Mouse (Mus musculus): ENCODE measurements around the gene Ralb. TPM values are rescaled to one million over a fixed set of nuclear protein-coding genes. Genes with fewer than 3 reads are reported as not detected.

Ralb gene
- polyA plus RNA-seq, 1 experiment = 30.3 TPM

DNA sequence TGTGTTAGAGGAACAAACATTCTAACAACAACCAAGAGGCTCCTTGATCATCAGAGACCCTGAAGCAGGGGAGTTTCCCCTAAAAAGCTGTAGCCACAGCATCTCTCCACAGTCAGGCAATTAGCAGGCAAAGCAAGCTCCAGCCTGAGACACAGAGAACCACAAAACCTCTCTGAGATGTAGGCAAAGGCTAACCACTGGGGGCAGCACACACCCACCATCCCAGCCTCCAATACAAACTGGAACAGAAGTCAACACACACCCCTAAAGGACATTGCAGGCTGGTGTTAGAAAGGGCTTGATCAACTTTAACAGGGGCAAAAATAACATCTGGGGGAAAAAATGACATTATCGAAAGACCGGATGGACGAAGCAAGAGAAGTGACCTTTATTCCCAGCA is 20.1 kb downstream of the Ralb start:
- Histone ChIP-seq H3K27ac (ENCODE audit: control insufficient read depth, insufficient read depth, low read depth, low read length, poor library complexity) (no peak overlapping the region), H3K4me3 (replicated peaks; ENCODE audit: control insufficient read depth, low read depth, low read length) (no peak overlapping the region), H3K4me1 (ENCODE audit: control insufficient read depth, insufficient read depth, low read length) (no peaks in the 10 kb centered on the region; the same call in 1 of the 2 replicates)
- 74% methylated on average over 3 of the region's 3 CpGs for WGBS
- TF ChIP-seq POLR2A (IDR thresholded peaks at IDR 0.05; ENCODE audit: borderline replicate concordance, control insufficient read depth, low read depth, low read length) (no peak), CTCF (IDR thresholded peaks at IDR 0.05; ENCODE audit: control insufficient read depth, insufficient read depth, low read length) (peak; percentile 53; the same call in 1 of the 2 replicates)

DNA sequence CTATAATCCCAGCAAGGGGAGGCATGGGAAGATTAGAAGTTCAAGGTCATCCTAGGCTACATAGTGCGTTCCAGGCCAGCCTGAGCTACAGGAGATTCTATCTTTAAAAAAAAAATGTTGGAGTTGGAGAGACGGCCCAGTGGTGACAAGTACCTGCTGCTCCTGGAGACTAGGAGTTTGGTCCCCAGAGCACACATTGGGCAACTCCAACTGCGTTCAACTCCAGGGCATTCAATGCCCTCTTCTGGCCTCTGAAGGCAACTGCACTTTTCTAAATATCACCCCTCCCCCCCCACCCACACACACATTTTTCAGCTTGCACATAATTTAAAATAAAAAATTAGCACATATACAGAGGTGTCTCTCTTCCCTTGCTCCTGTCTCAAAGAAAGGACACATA is 21.7 kb downstream of the Ralb start:
- WGBS = 52% methylated on average over 3 of the region's 3 CpGs
- no peak overlapping the region for H3K27ac ChIP-seq (ENCODE audit: control insufficient read depth, insufficient read depth, low read depth, low read length, poor library complexity)
- no peaks in the 10 kb centered on the region; the same call in 1 of the 2 replicates for H3K4me1 ChIP-seq (ENCODE audit: control insufficient read depth, insufficient read depth, low read length)
- no peak overlapping the region for H3K4me3 ChIP-seq (replicated peaks; ENCODE audit: control insufficient read depth, low read depth, low read length)
- TF ChIP-seq CTCF (IDR thresholded peaks at IDR 0.05; ENCODE audit: control insufficient read depth, insufficient read depth, low read length) (peak; percentile 35; the same call in 1 of the 2 replicates), POLR2A (IDR thresholded peaks at IDR 0.05; ENCODE audit: borderline replicate concordance, control insufficient read depth, low read depth, low read length) (no peak)

DNA sequence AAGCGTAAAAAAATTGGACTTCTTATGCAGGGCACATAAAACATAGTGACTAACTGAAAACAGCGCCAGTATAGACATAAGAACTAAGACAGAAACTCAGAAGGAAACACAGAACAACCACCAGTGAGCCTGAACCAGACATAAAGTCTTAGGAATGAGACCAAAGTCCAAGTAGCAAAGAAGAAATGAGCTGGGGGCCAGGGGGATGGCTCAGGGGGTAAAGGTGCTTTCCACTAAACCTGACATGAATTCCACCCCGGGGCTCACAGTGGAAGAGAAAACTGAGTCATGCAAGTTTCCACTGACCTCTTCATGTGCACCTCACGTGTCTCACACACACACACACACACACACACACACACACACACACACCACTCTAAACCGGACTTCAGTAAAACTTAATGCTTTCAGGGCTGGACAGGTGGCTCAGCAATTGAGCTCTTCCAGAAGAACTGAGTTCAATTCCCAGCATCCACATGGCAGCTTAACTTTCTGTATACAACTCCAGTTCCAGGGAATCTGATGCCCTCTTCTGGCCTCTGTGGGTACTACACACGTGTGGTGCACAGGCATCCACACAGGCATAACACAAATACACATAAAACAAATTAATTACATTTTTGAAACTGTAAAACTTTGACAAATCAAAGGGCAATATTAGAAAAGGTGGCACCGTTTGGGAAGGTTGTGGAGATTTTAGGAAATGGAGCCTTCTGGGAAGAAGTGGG is 23.2 kb downstream of the Ralb start:
- Histone ChIP-seq H3K27ac (ENCODE audit: control insufficient read depth, insufficient read depth, low read depth, low read length, poor library complexity) (no peak overlapping the region), H3K4me1 (ENCODE audit: control insufficient read depth, insufficient read depth, low read length) (no peaks in the 10 kb centered on the region; the same call in 1 of the 2 replicates), H3K4me3 (replicated peaks; ENCODE audit: control insufficient read depth, low read depth, low read length) (no peak overlapping the region)
- peak; percentile 39 for TF ChIP-seq CTCF (IDR thresholded peaks at IDR 0.05; ENCODE audit: control insufficient read depth, insufficient read depth, low read length)
- no peak for TF ChIP-seq POLR2A (IDR thresholded peaks at IDR 0.05; ENCODE audit: borderline replicate concordance, control insufficient read depth, low read depth, low read length)
- WGBS = 86% methylated on average over 7 of the region's 7 CpGs

DNA sequence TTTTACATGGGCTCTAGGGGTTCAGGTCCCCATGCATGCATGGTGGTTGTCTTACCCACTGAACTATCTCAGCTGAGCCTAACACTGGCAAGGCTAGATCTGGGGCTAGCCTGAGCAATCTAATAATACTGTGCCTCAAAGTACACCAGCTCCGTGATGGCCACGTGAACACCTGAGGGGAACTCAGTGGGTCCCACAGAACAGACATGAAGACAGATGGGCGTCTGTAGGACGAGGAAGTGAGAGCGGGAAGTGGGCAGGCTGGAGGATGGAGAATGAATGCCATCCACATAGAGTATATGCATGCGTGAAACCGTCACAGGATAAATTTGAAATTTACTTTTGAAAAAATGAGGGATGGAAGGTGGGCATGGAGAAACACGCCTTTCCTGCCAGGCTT is 23.9 kb downstream of the Ralb start:
- Histone ChIP-seq H3K27ac (ENCODE audit: control insufficient read depth, insufficient read depth, low read depth, low read length, poor library complexity) (no peak overlapping the region), H3K4me1 (ENCODE audit: control insufficient read depth, insufficient read depth, low read length) (no peaks in the 10 kb centered on the region; the same call in 1 of the 2 replicates), H3K4me3 (replicated peaks; ENCODE audit: control insufficient read depth, low read depth, low read length) (no peak overlapping the region)
- TF ChIP-seq POLR2A (IDR thresholded peaks at IDR 0.05; ENCODE audit: borderline replicate concordance, control insufficient read depth, low read depth, low read length) (no peak), CTCF (IDR thresholded peaks at IDR 0.05; ENCODE audit: control insufficient read depth, insufficient read depth, low read length) (no peak)
- WGBS = 64% methylated on average over 8 of the region's 8 CpGs

DNA sequence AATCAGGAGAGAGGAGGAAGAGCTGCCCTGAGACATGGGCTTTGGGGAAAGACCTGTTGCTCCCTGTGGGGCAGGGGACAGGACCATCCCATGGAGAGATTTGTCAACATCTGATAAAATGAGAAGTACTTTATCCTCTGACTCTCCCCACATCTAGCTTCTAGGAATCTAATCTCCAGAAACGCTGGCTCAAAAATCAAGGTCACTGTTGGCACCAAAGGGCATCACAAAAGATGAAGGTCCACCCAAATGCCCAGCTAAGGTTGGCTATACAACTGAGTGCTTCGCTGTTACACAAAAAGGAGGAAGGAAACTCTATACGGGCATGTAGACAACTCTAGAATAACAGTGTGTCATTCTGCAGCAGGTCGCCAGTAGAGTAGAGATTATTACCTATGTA is 25.0 kb downstream of the Ralb start:
- TF ChIP-seq CTCF (IDR thresholded peaks at IDR 0.05; ENCODE audit: control insufficient read depth, insufficient read depth, low read length) (no peak), POLR2A (IDR thresholded peaks at IDR 0.05; ENCODE audit: borderline replicate concordance, control insufficient read depth, low read depth, low read length) (no peak)
- peaks cover 2% of the 10 kb centered on the region for H3K4me1 ChIP-seq (ENCODE audit: control insufficient read depth, insufficient read depth, low read length)
- no peak overlapping the region for H3K4me3 ChIP-seq (replicated peaks; ENCODE audit: control insufficient read depth, low read depth, low read length)
- no peak overlapping the region for H3K27ac ChIP-seq (ENCODE audit: control insufficient read depth, insufficient read depth, low read depth, low read length, poor library complexity)
- 35% methylated on average over 4 of the region's 4 CpGs for WGBS

DNA sequence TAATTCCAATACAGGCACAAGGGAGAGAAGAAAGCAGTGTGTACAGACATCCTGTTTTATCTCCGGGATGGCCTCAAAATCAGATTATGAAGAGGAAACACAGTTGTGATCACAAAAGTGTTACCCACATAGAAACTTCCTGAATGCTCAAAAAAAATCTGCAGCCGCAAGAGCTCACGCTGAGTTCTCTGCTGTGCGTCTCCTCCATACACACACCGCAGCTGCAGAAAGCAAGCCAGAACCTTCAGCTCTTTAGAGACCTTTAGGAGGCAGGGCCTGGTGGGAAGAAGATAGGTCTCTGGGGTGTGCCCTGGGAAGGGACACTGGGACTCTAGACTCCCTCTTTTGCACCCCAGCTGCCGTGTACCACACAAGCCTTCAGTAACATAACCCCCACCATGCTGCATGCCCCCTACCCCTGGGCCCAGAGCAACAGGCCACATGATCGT is 27.7 kb downstream of the Ralb start:
- Histone ChIP-seq H3K27ac (ENCODE audit: control insufficient read depth, insufficient read depth, low read depth, low read length, poor library complexity) (no peak overlapping the region; the same call in 1 of the 2 replicates), H3K4me1 (ENCODE audit: control insufficient read depth, insufficient read depth, low read length) (peaks cover 4% of the 10 kb centered on the region)
- WGBS = 4% methylated on average over 7 of the region's 7 CpGs

DNA sequence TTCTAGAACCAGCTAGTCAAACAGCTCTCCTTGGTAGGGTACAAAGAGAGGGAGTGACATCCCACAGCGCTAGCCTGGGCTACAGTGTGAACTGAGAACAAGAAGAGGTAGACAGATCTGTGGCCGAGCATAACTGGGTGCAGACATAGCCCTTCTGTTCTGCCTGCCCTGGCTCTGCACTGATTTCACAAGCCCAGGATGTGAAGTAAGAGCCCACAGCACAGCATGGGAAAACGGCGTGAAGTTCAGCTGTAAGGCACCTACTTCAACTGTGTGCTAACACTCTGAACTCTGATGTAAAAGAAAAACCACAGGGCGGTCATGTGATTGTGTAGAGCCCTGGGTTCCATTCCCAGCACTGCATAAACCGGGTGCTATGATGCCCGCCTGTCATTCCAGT is 29.9 kb downstream of the Ralb start:
- H3K27ac ChIP-seq (ENCODE audit: control insufficient read depth, insufficient read depth, low read depth, low read length, poor library complexity) = peak overlapping the region; percentile 48; the same call in 1 of the 2 replicates
- no peak for TF ChIP-seq POLR2A (IDR thresholded peaks at IDR 0.05; ENCODE audit: borderline replicate concordance, control insufficient read depth, low read depth, low read length)
- no peak for TF ChIP-seq CTCF (IDR thresholded peaks at IDR 0.05; ENCODE audit: control insufficient read depth, insufficient read depth, low read length)
- 53% methylated on average over 7 of the region's 7 CpGs for WGBS
- H3K4me3 ChIP-seq (replicated peaks; ENCODE audit: control insufficient read depth, low read depth, low read length) = no peak overlapping the region
- H3K4me1 ChIP-seq (ENCODE audit: control insufficient read depth, insufficient read depth, low read length) = peaks cover 4% of the 10 kb centered on the region

More for the DNA sequence above, 27.7 kb downstream of the Ralb start:
- no peak overlapping the region for H3K4me3 ChIP-seq (replicated peaks; ENCODE audit: control insufficient read depth, low read depth, low read length)
- no peak for TF ChIP-seq CTCF (IDR thresholded peaks at IDR 0.05; ENCODE audit: control insufficient read depth, insufficient read depth, low read length)
- TF ChIP-seq POLR2A (IDR thresholded peaks at IDR 0.05; ENCODE audit: borderline replicate concordance, control insufficient read depth, low read depth, low read length) = no peak

DNA sequence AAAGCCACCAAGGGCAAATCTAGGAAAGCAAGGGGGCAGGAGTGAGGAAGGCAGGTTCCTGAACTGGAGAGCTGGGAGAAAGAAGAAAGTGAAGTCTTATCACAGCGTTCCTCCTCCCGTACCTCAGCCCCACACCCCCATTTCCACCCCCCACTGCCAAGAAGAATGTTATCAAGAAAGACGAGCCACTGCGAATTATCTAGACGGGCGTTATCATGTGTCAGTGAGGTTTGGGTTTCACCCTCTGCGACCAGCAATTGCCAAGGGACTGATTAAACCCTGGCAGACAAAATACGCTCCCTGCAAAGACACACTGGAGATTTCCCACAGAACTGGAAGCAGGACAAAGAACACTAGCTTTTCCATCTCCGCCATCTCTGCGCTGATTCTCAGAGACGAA is 31.9 kb downstream of the Ralb start:
- no peak for TF ChIP-seq CTCF (IDR thresholded peaks at IDR 0.05; ENCODE audit: control insufficient read depth, insufficient read depth, low read length)
- no peak for TF ChIP-seq POLR2A (IDR thresholded peaks at IDR 0.05; ENCODE audit: borderline replicate concordance, control insufficient read depth, low read depth, low read length)
- no peak overlapping the region for H3K27ac ChIP-seq (ENCODE audit: control insufficient read depth, insufficient read depth, low read depth, low read length, poor library complexity)
- peaks cover 4% of the 10 kb centered on the region for H3K4me1 ChIP-seq (ENCODE audit: control insufficient read depth, insufficient read depth, low read length)
- H3K4me3 ChIP-seq (replicated peaks; ENCODE audit: control insufficient read depth, low read depth, low read length) = no peak overlapping the region
- 71% methylated on average over 11 of the region's 11 CpGs for WGBS
